Mouse (Mus musculus) midbrain, embryonic 12.5 days (tissue): ENCODE data around the gene Cldn4. TPM values are rescaled to one million over a fixed set of nuclear protein-coding genes. Genes with fewer than 3 reads are reported as not detected.

ENCODE experiments used
- ATAC-seq: fragments of 200-750 bp; cut with Nextera tagmentation; 2 replicates; pipeline ENCODE4 v1.8.0; 2017; ENCODE audit warnings: low read depth, moderate TSS enrichment, moderate library complexity; ENCODE audit not compliant: low FRiP score
- H3K27ac ChIP-seq: fragments of 300-500 bp; sonication (generic); replicated peaks from 2 replicates; pipeline ENCODE4 v1.5.1; 2016; ENCODE audit warnings: mild to moderate bottlenecking
- H3K27me3 ChIP-seq: fragments of 300-500 bp; sonication (generic); 2 replicates; pipeline ENCODE4 v1.6.1; 2016; ENCODE audit warnings: mild to moderate bottlenecking
- H3K36me3 ChIP-seq: fragments of 300-500 bp; sonication (generic); 2 replicates; pipeline ENCODE4 v1.6.1; 2016
- H3K4me1 ChIP-seq: fragments of 300-500 bp; sonication (generic); 2 replicates; pipeline ENCODE4 v1.6.1; 2016
- H3K4me2 ChIP-seq: fragments of 300-500 bp; sonication (generic); replicated peaks from 2 replicates; pipeline ENCODE4 v1.6.1; 2016; ENCODE audit warnings: mild to moderate bottlenecking, moderate library complexity
- H3K4me3 ChIP-seq: fragments of 300-500 bp; sonication (generic); 2 replicates; pipeline ENCODE4 v1.5.1; 2016; ENCODE audit warnings: mild to moderate bottlenecking
- H3K9ac ChIP-seq: fragments of 300-500 bp; sonication (generic); replicated peaks from 2 replicates; pipeline ENCODE4 v1.6.1; 2016; ENCODE audit warnings: mild to moderate bottlenecking, moderate library complexity
- H3K9me3 ChIP-seq: fragments of 300-500 bp; sonication (generic); 2 replicates; pipeline ENCODE4 v1.6.1; 2016; ENCODE audit warnings: mild to moderate bottlenecking
- whole genome bisulfite sequencing: fragments of 180-500 bp; shearing (Covaris S2); methylation state at CpG from one replicate; pipeline ENCODE4 v1.1.7; 2016; 5-methylcytosine and 5-hydroxymethylcytosine counted together
- polyA plus RNA-seq: library from polyadenylated mRNA; unstranded; fragments of >200 nt; fragmentation: Nextera tagmentation; extraction: Ambion mirVana; gene quantifications from 2 replicates; pipeline ENCODE4 v1.2.1, GENCODE M21; 2016

Cldn4 gene
- 0.98 and 2.0 TPM in 2 replicates for polyA plus RNA-seq

GRCm38 (mm10) chr5:134946857-134947255 lies at the start of gene Cldn4:
Gene Cldn4, minus strand, starts transcription at chr5:134946934.
- no peak within 1 kb of the TSS for H3K9ac ChIP-seq
- no peaks in the 10 kb centered on the region for H3K9me3 ChIP-seq
- no peak within 1 kb of the TSS for H3K4me3 ChIP-seq
- H3K27ac ChIP-seq: no peak within 1 kb of the TSS
- H3K27me3 ChIP-seq: peaks cover 56% of the 10 kb centered on the region
- 2% methylated on average over 11 of the region's 11 CpGs for WGBS
- H3K36me3 ChIP-seq: no peaks in the 10 kb centered on the region
- peak within 1 kb of the TSS; percentile 21 for H3K4me2 ChIP-seq
- H3K4me1 ChIP-seq: peaks cover 10% of the 10 kb centered on the region; the same call in 1 of the 2 replicates
- ATAC-seq: no peak

- no peak overlapping the region for H3K9ac ChIP-seq
- no peak overlapping the region for H3K27ac ChIP-seq
- H3K27me3 ChIP-seq: peaks cover 23% of the 10 kb centered on the region
- no peaks in the 10 kb centered on the region for H3K4me1 ChIP-seq
- H3K4me3 ChIP-seq: no peak overlapping the region
- no peaks in the 10 kb centered on the region for H3K9me3 ChIP-seq
- no peak overlapping the region for H3K4me2 ChIP-seq
- ATAC-seq: no peak
- WGBS: 90% methylated on average over 5 of the region's 5 CpGs
- H3K36me3 ChIP-seq: no peaks in the 10 kb centered on the region
Measured at GRCm38 (mm10) chr5:134992566-134992965, 45.8 kb upstream of the Cldn4 start.

GRCm38 (mm10) chr5:134989741-134990140 lies 43.0 kb upstream of the Cldn4 start:
- H3K36me3 ChIP-seq: no peaks in the 10 kb centered on the region
- H3K27ac ChIP-seq: no peak overlapping the region
- no peak overlapping the region for H3K9ac ChIP-seq
- no peak overlapping the region for H3K4me3 ChIP-seq
- ATAC-seq: no peak
- H3K4me1 ChIP-seq: peaks cover 20% of the 10 kb centered on the region
- peaks cover 52% of the 10 kb centered on the region for H3K27me3 ChIP-seq
- no peak overlapping the region for H3K4me2 ChIP-seq
- no peaks in the 10 kb centered on the region for H3K9me3 ChIP-seq
- WGBS: 69% methylated on average over 6 of the region's 6 CpGs

- no peak overlapping the region for H3K9ac ChIP-seq
Measured at GRCm38 (mm10) chr5:134989166-134989565, 42.4 kb upstream of the Cldn4 start.

GRCm38 (mm10) chr5:134986298-134987268 lies 39.8 kb upstream of the Cldn4 start:
- Histone ChIP-seq H3K27ac (no peak overlapping the region), H3K27me3 (peaks cover 64% of the 10 kb centered on the region), H3K4me1 (peaks cover 28% of the 10 kb centered on the region), H3K4me2 (peak overlapping the region; percentile 44), H3K4me3 (peak overlapping the region; percentile 28), H3K9ac (0 out of 2 replicates have a peak overlapping the region, but pooled peaks have one; percentile 17), H3K36me3 (no peaks in the 10 kb centered on the region), H3K9me3 (no peaks in the 10 kb centered on the region)
- WGBS: 5% methylated on average over 79 of the region's 79 CpGs
- 0 out of 2 replicates have a peak, but pooled peaks have one; percentile 9 for ATAC-seq

More at GRCm38 (mm10) chr5:134989166-134989565, 42.4 kb upstream of the Cldn4 start:
- peaks cover 57% of the 10 kb centered on the region for H3K27me3 ChIP-seq
- H3K4me2 ChIP-seq: no peak overlapping the region
- H3K36me3 ChIP-seq: no peaks in the 10 kb centered on the region
- H3K27ac ChIP-seq: no peak overlapping the region
- no peak for ATAC-seq
- H3K4me3 ChIP-seq: no peak overlapping the region
- 76% methylated on average over 11 of the region's 11 CpGs for WGBS
- no peaks in the 10 kb centered on the region for H3K9me3 ChIP-seq
- peaks cover 22% of the 10 kb centered on the region for H3K4me1 ChIP-seq

- H3K9ac ChIP-seq: 0 out of 2 replicates have a peak within 1 kb of the TSS, but pooled peaks have one; percentile 17
Measured at GRCm38 (mm10) chr5:134985633-134986297, 39.0 kb upstream of the Cldn4 start, which contains the start of gene Cldn3. Gene Cldn3, plus strand, starts transcription at chr5:134986214.

GRCm38 (mm10) chr5:134983771-134984170 lies 37.0 kb upstream of the Cldn4 start:
- Histone ChIP-seq H3K4me3 (no peak overlapping the region), H3K4me1 (peaks cover 28% of the 10 kb centered on the region), H3K4me2 (no peak overlapping the region), H3K27me3 (peaks cover 51% of the 10 kb centered on the region), H3K9me3 (no peaks in the 10 kb centered on the region), H3K27ac (no peak overlapping the region), H3K9ac (no peak overlapping the region; the same call in 1 of the 2 replicates), H3K36me3 (no peaks in the 10 kb centered on the region)
- 6% methylated on average over 3 of the region's 3 CpGs for WGBS
- no peak for ATAC-seq

More at GRCm38 (mm10) chr5:134985633-134986297, 39.0 kb upstream of the Cldn4 start, which contains the start of gene Cldn3:
- Histone ChIP-seq H3K27me3 (peaks cover 64% of the 10 kb centered on the region), H3K4me2 (peak within 1 kb of the TSS; percentile 44), H3K4me1 (peaks cover 28% of the 10 kb centered on the region), H3K36me3 (no peaks in the 10 kb centered on the region), H3K9me3 (no peaks in the 10 kb centered on the region), H3K4me3 (peak within 1 kb of the TSS; percentile 28), H3K27ac (no peak within 1 kb of the TSS)
- peak; percentile 38; the same call in 1 of the 2 replicates for ATAC-seq
- WGBS: 1% methylated on average over 25 of the region's 25 CpGs

GRCm38 (mm10) chr5:134983111-134983510 lies 36.4 kb upstream of the Cldn4 start:
- Histone ChIP-seq H3K27me3 (peaks cover 46% of the 10 kb centered on the region), H3K27ac (no peak overlapping the region), H3K4me3 (no peak overlapping the region), H3K9ac (no peak overlapping the region), H3K4me1 (peaks cover 28% of the 10 kb centered on the region), H3K36me3 (no peaks in the 10 kb centered on the region), H3K4me2 (no peak overlapping the region), H3K9me3 (no peaks in the 10 kb centered on the region)
- ATAC-seq: no peak
- 100% methylated on average over 1 of the region's 1 CpGs for WGBS

GRCm38 (mm10) chr5:134981149-134981548 lies 34.4 kb upstream of the Cldn4 start:
- Histone ChIP-seq H3K9ac (no peak overlapping the region), H3K27ac (no peak overlapping the region), H3K27me3 (peaks cover 27% of the 10 kb centered on the region), H3K4me1 (peaks cover 18% of the 10 kb centered on the region), H3K4me3 (no peak overlapping the region), H3K36me3 (no peaks in the 10 kb centered on the region), H3K4me2 (no peak overlapping the region), H3K9me3 (no peaks in the 10 kb centered on the region)
- 75% methylated on average over 10 of the region's 10 CpGs for WGBS
- no peak for ATAC-seq

GRCm38 (mm10) chr5:134977837-134978236 lies 31.1 kb upstream of the Cldn4 start:
- H3K4me2 ChIP-seq: no peak overlapping the region
- no peak overlapping the region for H3K27ac ChIP-seq
- 90% methylated on average over 4 of the region's 4 CpGs for WGBS
- no peaks in the 10 kb centered on the region for H3K9me3 ChIP-seq
- no peaks in the 10 kb centered on the region for H3K4me1 ChIP-seq
- H3K4me3 ChIP-seq: no peak overlapping the region
- H3K36me3 ChIP-seq: no peaks in the 10 kb centered on the region
- ATAC-seq: no peak
- H3K9ac ChIP-seq: no peak overlapping the region
- no peaks in the 10 kb centered on the region for H3K27me3 ChIP-seq

GRCm38 (mm10) chr5:134976577-134977250 lies 30.0 kb upstream of the Cldn4 start:
- Histone ChIP-seq H3K9ac (no peak overlapping the region), H3K9me3 (no peaks in the 10 kb centered on the region), H3K4me3 (no peak overlapping the region), H3K36me3 (no peaks in the 10 kb centered on the region), H3K27me3 (no peaks in the 10 kb centered on the region), H3K4me1 (no peaks in the 10 kb centered on the region), H3K4me2 (no peak overlapping the region), H3K27ac (no peak overlapping the region)
- WGBS: 86% methylated on average over 14 of the region's 14 CpGs
- no peak for ATAC-seq
